Mouse (Mus musculus): ENCODE measurements around the gene Slc30a3. TPM values are rescaled to one million over a fixed set of nuclear protein-coding genes. Genes with fewer than 3 reads are reported as not detected.

The Slc30a3 gene
- polyA plus RNA-seq, 1 experiment from 2014 or later = 0.10 TPM

DNA sequence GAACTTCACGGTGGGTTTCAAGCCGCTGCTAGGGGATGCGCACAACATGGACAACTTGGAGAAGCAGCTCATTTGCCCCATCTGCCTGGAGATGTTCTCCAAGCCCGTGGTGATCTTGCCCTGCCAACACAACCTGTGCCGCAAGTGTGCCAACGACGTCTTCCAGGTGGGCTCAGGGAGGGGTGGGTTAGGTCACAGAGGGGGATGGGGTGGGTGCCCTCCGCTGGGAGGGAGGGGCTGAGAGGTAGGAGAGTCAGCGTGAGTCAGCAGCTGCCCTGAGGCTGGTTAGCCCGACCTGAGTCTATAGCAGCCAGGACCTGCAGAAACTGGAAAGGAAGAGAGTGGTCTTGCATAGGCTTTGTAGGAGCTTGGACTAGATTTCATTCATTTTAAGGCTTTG is 8.9 kb upstream of the Slc30a3 start:
- Histone ChIP-seq H3K27ac (ENCODE audit: low read depth, low read length) (no peak overlapping the region), H3K4me2 (replicated peaks; ENCODE audit: low read depth) (no peak overlapping the region), H3K9me3 (ENCODE audit: control insufficient read depth) (no peaks in the 10 kb centered on the region), H3K27me3 (replicated peaks; ENCODE audit: control insufficient read depth, insufficient read depth, low read length) (0 out of 2 replicates have a peak, but pooled peaks cover 4% of the 10 kb centered on the region), H3K4me3 (ENCODE audit: low read depth, low read length) (no peak overlapping the region), H3K36me3 (ENCODE audit: control insufficient read depth, insufficient read depth) (no peaks in the 10 kb centered on the region), H3K9ac (ENCODE audit: low read depth, low read length) (no peak overlapping the region), H3K4me1 (replicated peaks; ENCODE audit: control insufficient read depth, insufficient read depth, low read length) (no peaks in the 10 kb centered on the region)
- ATAC-seq = no peak
- no peak for TF ChIP-seq CTCF (IDR thresholded peaks at IDR 0.05; ENCODE audit: low read depth)
- WGBS = 23% methylated on average over 10 of the region's 10 CpGs

GRCm38 (mm10) chr5:31116354-31116753 is 8.3 kb upstream of the Slc30a3 start, which contains the start of gene Trim54:
TSS of gene Trim54 (plus strand) at chr5:31116712.
- Histone ChIP-seq H3K9ac (ENCODE audit: low read depth, low read length) (no peak within 1 kb of the TSS), H3K27ac (ENCODE audit: low read depth, low read length) (no peak within 1 kb of the TSS), H3K9me3 (ENCODE audit: control insufficient read depth) (no peaks in the 10 kb centered on the region), H3K4me3 (ENCODE audit: low read depth, low read length) (no peak within 1 kb of the TSS), H3K4me1 (replicated peaks; ENCODE audit: control insufficient read depth, insufficient read depth, low read length) (no peaks in the 10 kb centered on the region), H3K36me3 (ENCODE audit: control insufficient read depth, insufficient read depth) (no peaks in the 10 kb centered on the region), H3K27me3 (replicated peaks; ENCODE audit: control insufficient read depth, insufficient read depth, low read length) (0 out of 2 replicates have a peak, but pooled peaks cover 4% of the 10 kb centered on the region), H3K4me2 (replicated peaks; ENCODE audit: low read depth) (no peak within 1 kb of the TSS)
- TF ChIP-seq CTCF (IDR thresholded peaks at IDR 0.05; ENCODE audit: low read depth) = no peak
- WGBS = 36% methylated on average over 3 of the region's 3 CpGs
- no peak for ATAC-seq

GRCm38 (mm10) chr5:31110781-31111180 is 2.7 kb upstream of the Slc30a3 start:
- H3K4me3 ChIP-seq (ENCODE audit: low read depth, low read length) = no peak overlapping the region
- no peak for ATAC-seq
- no peak overlapping the region for H3K9ac ChIP-seq (ENCODE audit: low read depth, low read length)
- H3K4me1 ChIP-seq (replicated peaks; ENCODE audit: control insufficient read depth, insufficient read depth, low read length) = no peaks in the 10 kb centered on the region
- WGBS = 29% methylated on average over 7 of the region's 7 CpGs
- no peaks in the 10 kb centered on the region for H3K27me3 ChIP-seq (replicated peaks; ENCODE audit: control insufficient read depth, insufficient read depth, low read length)
- H3K36me3 ChIP-seq (ENCODE audit: control insufficient read depth, insufficient read depth) = no peaks in the 10 kb centered on the region
- no peak overlapping the region for H3K27ac ChIP-seq (ENCODE audit: low read depth, low read length)
- peak; percentile 71 for TF ChIP-seq CTCF (IDR thresholded peaks at IDR 0.05; ENCODE audit: low read depth)
- no peaks in the 10 kb centered on the region for H3K9me3 ChIP-seq (ENCODE audit: control insufficient read depth)
- no peak overlapping the region for H3K4me2 ChIP-seq (replicated peaks; ENCODE audit: low read depth)

DNA sequence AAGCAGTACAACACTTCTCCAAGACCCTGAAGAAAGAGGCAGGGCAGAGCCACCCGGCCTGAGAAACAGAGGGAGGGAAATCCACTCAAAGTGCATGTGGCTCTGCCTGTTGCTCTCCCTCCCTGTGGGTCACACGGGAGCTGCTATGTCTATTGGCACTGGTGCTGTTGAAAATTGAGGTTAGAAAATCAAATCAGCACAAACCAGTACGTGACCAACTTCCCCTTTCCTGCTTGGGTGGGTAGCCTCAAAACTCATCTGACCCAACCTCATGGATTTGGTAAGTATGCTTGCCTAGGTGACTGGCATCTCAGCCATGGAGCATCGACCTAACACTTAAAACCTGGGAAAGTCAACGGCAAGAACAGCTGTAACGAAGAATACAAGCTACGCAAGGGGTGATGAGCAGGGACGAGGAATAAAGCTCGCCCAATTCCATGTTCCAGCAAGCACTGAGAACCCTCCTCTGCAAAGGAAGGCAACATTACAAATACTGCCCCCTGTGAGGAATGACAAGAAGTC is 2.2 kb downstream of the Slc30a3 start, which contains the start of gene Dnajc5g:
Dnajc5g (plus strand) TSS at position 472 of the 522 bp plus-strand sequence.
- Histone ChIP-seq H3K4me2 (replicated peaks; ENCODE audit: low read depth) (no peak within 1 kb of the TSS), H3K27ac (ENCODE audit: low read depth, low read length) (no peak within 1 kb of the TSS), H3K9me3 (ENCODE audit: control insufficient read depth) (no peaks in the 10 kb centered on the region), H3K27me3 (replicated peaks; ENCODE audit: control insufficient read depth, insufficient read depth, low read length) (0 out of 2 replicates have a peak, but pooled peaks cover 4% of the 10 kb centered on the region), H3K36me3 (ENCODE audit: control insufficient read depth, insufficient read depth) (no peaks in the 10 kb centered on the region), H3K9ac (ENCODE audit: low read depth, low read length) (no peak within 1 kb of the TSS), H3K4me3 (ENCODE audit: low read depth, low read length) (no peak within 1 kb of the TSS), H3K4me1 (replicated peaks; ENCODE audit: control insufficient read depth, insufficient read depth, low read length) (no peaks in the 10 kb centered on the region)
- no peak for ATAC-seq
- TF ChIP-seq CTCF (IDR thresholded peaks at IDR 0.05; ENCODE audit: low read depth) = no peak
- WGBS = 82% methylated on average over 9 of the region's 9 CpGs

GRCm38 (mm10) chr5:31095711-31096480 is 12.1 kb downstream of the Slc30a3 start:
- H3K27me3 ChIP-seq (replicated peaks; ENCODE audit: control insufficient read depth, insufficient read depth, low read length) = peaks cover 65% of the 10 kb centered on the region
- H3K9me3 ChIP-seq (ENCODE audit: control insufficient read depth) = no peaks in the 10 kb centered on the region
- no peak for ATAC-seq
- peaks cover 3% of the 10 kb centered on the region; the same call in 1 of the 2 replicates for H3K4me1 ChIP-seq (replicated peaks; ENCODE audit: control insufficient read depth, insufficient read depth, low read length)
- no peaks in the 10 kb centered on the region for H3K36me3 ChIP-seq (ENCODE audit: control insufficient read depth, insufficient read depth)
- no peak overlapping the region for H3K9ac ChIP-seq (ENCODE audit: low read depth, low read length)
- peak overlapping the region; percentile 79 for H3K4me2 ChIP-seq (replicated peaks; ENCODE audit: low read depth)
- H3K27ac ChIP-seq (ENCODE audit: low read depth, low read length) = no peak overlapping the region
- WGBS = 34% methylated on average over 11 of the region's 11 CpGs
- peak overlapping the region; percentile 47 for H3K4me3 ChIP-seq (ENCODE audit: low read depth, low read length)
- no peak for TF ChIP-seq CTCF (IDR thresholded peaks at IDR 0.05; ENCODE audit: low read depth)

- peak overlapping the region; percentile 79 for H3K4me2 ChIP-seq (replicated peaks; ENCODE audit: low read depth)
- H3K4me3 ChIP-seq (ENCODE audit: low read depth, low read length) = peak overlapping the region; percentile 47
- H3K36me3 ChIP-seq (ENCODE audit: control insufficient read depth, insufficient read depth) = no peaks in the 10 kb centered on the region
- H3K9ac ChIP-seq (ENCODE audit: low read depth, low read length) = no peak overlapping the region
- TF ChIP-seq CTCF (IDR thresholded peaks at IDR 0.05; ENCODE audit: low read depth) = peak; percentile 29; the same call in 1 of the 2 replicates
- H3K9me3 ChIP-seq (ENCODE audit: control insufficient read depth) = no peaks in the 10 kb centered on the region
- peaks cover 3% of the 10 kb centered on the region; the same call in 1 of the 2 replicates for H3K4me1 ChIP-seq (replicated peaks; ENCODE audit: control insufficient read depth, insufficient read depth, low read length)
- no peak overlapping the region for H3K27ac ChIP-seq (ENCODE audit: low read depth, low read length)
- peaks cover 68% of the 10 kb centered on the region for H3K27me3 ChIP-seq (replicated peaks; ENCODE audit: control insufficient read depth, insufficient read depth, low read length)
- under 1% methylated on average over 59 of the region's 59 CpGs for WGBS
- ATAC-seq = no peak; the same call in 1 of the 2 replicates
Measured at GRCm38 (mm10) chr5:31094799-31095691, 13.0 kb downstream of the Slc30a3 start.
